Mouse (Mus musculus) midbrain, embryonic 10.5 days (tissue): Measurements from ENCODE around the gene Ttyh3. TPM values are rescaled to one million over a fixed set of nuclear protein-coding genes. Genes with fewer than 3 reads are reported as not detected.

ENCODE experiments used
- DNase-seq: peaks from one replicate; pipeline ENCODE4 v3.0.0-alpha.2; 2017; ENCODE audit warnings: low spot score
- H3K27ac ChIP-seq: fragments of 300-500 bp; sonication (generic); replicated peaks from 2 replicates; pipeline ENCODE4 v1.5.1; 2016; ENCODE audit warnings: mild to moderate bottlenecking
- H3K27me3 ChIP-seq: fragments of 300-500 bp; sonication (generic); 2 replicates; pipeline ENCODE4 v1.6.1; 2016; ENCODE audit warnings: low read depth, mild to moderate bottlenecking; ENCODE audit not compliant: poor library complexity, severe bottlenecking
- H3K36me3 ChIP-seq: fragments of 300-500 bp; sonication (generic); 2 replicates; pipeline ENCODE4 v1.6.1; 2016; ENCODE audit warnings: mild to moderate bottlenecking, moderate library complexity
- H3K4me1 ChIP-seq: fragments of 300-500 bp; sonication (generic); 2 replicates; pipeline ENCODE4 v1.6.1; 2016
- H3K4me3 ChIP-seq: fragments of 300-500 bp; sonication (generic); 2 replicates; pipeline ENCODE4 v1.5.1; 2016; ENCODE audit warnings: mild to moderate bottlenecking, moderate library complexity
- H3K9me3 ChIP-seq: fragments of 300-500 bp; sonication (generic); replicated peaks from 2 replicates; pipeline ENCODE4 v1.6.1; 2016; ENCODE audit warnings: mild to moderate bottlenecking
- WGBS: fragments of 180-500 bp; shearing (Covaris S2); methylation state at CpG from one replicate; pipeline ENCODE4 v1.1.7; 2016; 5-methylcytosine and 5-hydroxymethylcytosine counted together
- polyA plus RNA-seq: library from polyadenylated mRNA; unstranded; fragments of >200 nt; fragmentation: Nextera tagmentation; extraction: Ambion mirVana; gene quantifications from 2 replicates; pipeline ENCODE4 v1.2.1, GENCODE M21; 2016

Gene Ttyh3
- polyA plus RNA-seq, 1 experiment from 2014 or later = 28.6 TPM

DNA sequence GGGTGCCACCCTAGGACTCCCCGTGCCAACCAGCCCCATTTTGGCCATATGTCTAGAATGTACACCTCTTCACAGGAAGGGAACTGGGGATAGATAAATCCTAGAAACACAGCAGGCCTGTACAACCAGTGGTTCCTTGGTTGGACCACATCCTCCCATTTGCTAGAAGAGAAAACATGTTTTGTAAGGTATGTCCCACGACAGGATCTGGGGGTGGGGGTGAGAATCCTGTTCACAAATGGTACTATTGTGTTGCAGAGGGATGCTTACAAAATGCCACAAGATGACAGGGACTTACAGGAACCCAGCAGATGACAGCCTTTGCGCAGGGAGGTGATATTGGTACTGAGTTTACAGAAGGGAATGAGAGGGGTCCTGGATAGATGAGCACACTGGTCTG is 10.8 kb downstream of the Ttyh3 start:
- DNase-seq = no peak
- 93% methylated on average over 3 of the region's 3 CpGs for WGBS
- Histone ChIP-seq H3K36me3 (peaks cover 96% of the 10 kb centered on the region), H3K4me3 (no peak overlapping the region), H3K9me3 (no peaks in the 10 kb centered on the region), H3K27me3 (no peaks in the 10 kb centered on the region), H3K4me1 (peaks cover 31% of the 10 kb centered on the region), H3K27ac (no peak overlapping the region)

DNA sequence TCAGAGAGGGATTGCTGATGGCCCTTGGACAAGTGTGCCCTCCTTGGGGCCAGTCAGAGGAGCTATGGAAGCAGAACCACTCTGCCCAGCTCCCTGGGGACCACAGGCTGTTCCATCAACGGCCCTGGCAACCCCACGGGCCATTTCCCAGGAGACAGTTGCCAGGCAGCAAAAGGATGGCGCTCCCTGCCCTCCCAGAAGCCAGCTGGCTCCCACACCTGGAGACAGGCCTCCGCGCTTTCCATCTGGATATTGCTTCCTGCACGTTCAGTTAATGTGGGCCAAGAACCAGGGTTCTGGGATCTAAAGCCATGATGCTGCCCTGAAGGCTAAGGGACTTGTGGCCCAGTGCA is 11.8 kb downstream of the Ttyh3 start:
- 94% methylated on average over 6 of the region's 6 CpGs for WGBS
- no peaks in the 10 kb centered on the region for H3K9me3 ChIP-seq
- no peak overlapping the region for H3K4me3 ChIP-seq
- H3K27me3 ChIP-seq = no peaks in the 10 kb centered on the region
- peaks cover 21% of the 10 kb centered on the region for H3K4me1 ChIP-seq
- H3K36me3 ChIP-seq = peaks cover 99% of the 10 kb centered on the region
- no peak for DNase-seq
- peak overlapping the region; percentile 52; the same call in 1 of the 2 replicates for H3K27ac ChIP-seq

DNA sequence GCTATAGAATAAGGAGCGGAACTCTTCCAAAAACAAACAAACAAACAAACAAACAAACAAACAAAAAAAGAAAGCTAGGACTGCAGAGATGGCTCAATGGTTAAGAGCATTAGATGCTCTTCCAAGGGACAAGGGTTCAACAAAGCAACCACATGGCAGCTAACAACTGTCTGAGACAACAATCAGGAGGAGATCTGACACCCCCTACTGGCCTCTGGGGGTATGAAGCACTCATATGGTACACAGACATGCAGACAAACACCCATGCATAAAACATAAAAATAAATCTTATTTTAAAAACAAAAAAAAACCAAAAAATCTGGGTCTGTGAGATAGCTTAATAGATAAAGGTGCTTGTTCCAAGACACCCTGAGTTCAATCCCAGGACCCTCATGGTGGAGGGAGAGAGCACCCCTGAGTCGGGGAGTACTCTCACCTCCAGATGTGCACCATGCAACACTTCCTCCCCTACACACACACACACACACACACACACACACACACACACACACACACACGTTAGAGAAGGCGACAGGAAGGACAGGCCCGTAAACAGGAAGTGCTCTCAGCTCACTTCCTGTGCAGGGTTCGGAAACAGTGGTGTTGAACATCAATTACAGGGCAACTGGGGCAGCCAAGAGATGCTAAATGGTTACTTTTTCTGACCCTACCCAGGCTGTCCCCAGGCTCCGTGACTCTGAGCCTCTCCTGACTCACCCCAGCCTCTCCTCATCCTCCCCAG is 12.3 kb downstream of the Ttyh3 start:
- H3K27ac ChIP-seq = peak overlapping the region; percentile 52; the same call in 1 of the 2 replicates
- no peak overlapping the region for H3K4me3 ChIP-seq
- 89% methylated on average over 7 of the region's 7 CpGs for WGBS
- H3K4me1 ChIP-seq = peaks cover 16% of the 10 kb centered on the region
- no peaks in the 10 kb centered on the region for H3K9me3 ChIP-seq
- DNase-seq = no peak
- peaks cover 100% of the 10 kb centered on the region for H3K36me3 ChIP-seq
- H3K27me3 ChIP-seq = no peaks in the 10 kb centered on the region

DNA sequence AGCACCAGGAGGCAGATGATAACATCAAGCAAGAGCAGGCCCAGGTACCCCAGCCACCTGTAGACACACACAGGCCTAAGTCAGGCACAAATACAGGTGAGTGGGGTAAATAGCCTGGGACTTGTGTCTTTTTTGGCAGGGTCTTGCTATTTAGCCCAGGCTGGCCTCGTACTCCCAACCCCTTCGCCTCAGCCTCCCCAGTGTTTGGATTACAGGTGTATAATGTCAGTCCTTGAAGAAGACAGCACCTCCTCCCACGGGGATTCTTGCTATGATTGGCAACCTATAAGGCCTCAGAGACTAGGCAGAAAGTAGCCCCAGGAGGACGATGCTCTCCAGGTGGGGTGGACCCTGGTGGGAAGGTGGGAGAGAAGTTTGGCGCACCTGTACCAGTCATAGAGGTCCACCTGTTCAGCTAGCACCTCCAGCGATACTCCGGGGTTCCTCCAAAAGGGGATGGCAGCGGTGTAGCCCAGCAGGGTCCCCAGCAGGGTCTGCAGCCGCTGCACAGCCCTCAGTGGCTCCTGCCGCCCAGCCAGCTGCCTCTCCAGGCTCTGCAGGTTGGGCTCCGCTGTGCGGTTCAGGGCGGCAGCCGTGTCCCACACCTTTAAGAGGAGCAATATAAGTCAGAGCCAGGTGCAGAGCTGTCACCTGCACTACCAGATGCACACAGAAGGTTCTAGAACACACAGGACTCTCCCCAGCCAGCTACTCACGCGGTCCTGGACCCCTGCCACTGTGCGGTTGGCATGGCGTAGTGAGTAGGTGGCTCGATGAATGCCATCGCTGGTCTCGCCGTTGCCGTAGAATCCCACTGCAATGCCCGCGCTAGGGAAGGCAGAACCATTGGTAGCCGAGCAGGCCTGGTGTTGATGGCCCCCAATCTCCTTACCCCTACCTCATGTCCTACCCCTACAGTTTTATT is 13.8 kb downstream of the Ttyh3 start:
- no peak for DNase-seq
- H3K9me3 ChIP-seq = no peaks in the 10 kb centered on the region
- no peak overlapping the region for H3K4me3 ChIP-seq
- H3K27me3 ChIP-seq = no peaks in the 10 kb centered on the region
- 94% methylated on average over 26 of the region's 26 CpGs for WGBS
- peaks cover 100% of the 10 kb centered on the region for H3K36me3 ChIP-seq
- H3K27ac ChIP-seq = no peak overlapping the region
- H3K4me1 ChIP-seq = peaks cover 4% of the 10 kb centered on the region; the same call in 1 of the 2 replicates

DNA sequence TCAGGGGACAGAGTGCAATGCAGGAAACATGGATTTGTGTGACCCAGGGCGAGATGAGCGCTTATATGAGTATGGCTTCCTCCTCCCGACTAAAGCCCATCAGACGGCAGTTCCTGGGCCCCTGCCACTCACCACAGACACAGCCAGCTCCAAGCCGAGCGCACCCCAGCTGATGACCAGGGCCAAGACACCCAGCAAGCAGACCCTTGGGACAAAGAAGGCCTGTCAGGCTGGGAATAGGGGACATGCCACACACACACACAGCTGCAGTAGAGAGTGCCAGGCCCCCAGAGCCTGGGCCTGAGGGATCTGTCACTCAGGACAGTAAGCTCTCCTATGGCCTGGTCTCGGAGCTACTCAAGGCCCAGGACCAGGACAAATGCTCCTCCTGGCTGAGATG is 15.4 kb downstream of the Ttyh3 start:
- DNase-seq = no peak
- H3K27ac ChIP-seq = no peak overlapping the region
- H3K4me3 ChIP-seq = no peak overlapping the region
- peaks cover 100% of the 10 kb centered on the region for H3K36me3 ChIP-seq
- WGBS = 90% methylated on average over 7 of the region's 7 CpGs
- H3K9me3 ChIP-seq = peaks cover 9% of the 10 kb centered on the region; the same call in 1 of the 2 replicates
- H3K27me3 ChIP-seq = no peaks in the 10 kb centered on the region
- peaks cover 4% of the 10 kb centered on the region; the same call in 1 of the 2 replicates for H3K4me1 ChIP-seq

DNA sequence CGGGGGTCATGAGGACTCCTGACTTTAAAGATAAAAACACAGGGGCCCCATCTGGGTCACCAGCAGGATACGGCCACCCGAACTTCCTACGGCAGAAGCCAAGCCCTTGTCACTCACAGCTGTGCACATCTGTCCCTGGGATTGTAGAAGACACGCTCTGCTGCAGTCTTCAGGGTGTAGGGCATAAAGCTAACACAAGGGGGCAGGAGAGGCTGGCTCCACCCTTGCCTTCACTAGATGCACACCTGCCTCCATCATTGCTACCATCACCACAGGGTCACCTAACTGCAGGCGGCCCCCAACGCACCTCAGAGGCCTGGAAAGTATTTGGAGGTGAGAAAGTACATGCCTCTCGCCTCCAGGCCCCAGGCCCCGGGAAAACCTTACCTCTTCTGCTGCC is 19.8 kb downstream of the Ttyh3 start:
- Histone ChIP-seq H3K27me3 (no peaks in the 10 kb centered on the region), H3K9me3 (peaks cover 18% of the 10 kb centered on the region; the same call in 1 of the 2 replicates), H3K4me1 (no peaks in the 10 kb centered on the region), H3K36me3 (peaks cover 100% of the 10 kb centered on the region), H3K27ac (no peak overlapping the region), H3K4me3 (no peak overlapping the region)
- 94% methylated on average over 9 of the region's 9 CpGs for WGBS
- no peak for DNase-seq

DNA sequence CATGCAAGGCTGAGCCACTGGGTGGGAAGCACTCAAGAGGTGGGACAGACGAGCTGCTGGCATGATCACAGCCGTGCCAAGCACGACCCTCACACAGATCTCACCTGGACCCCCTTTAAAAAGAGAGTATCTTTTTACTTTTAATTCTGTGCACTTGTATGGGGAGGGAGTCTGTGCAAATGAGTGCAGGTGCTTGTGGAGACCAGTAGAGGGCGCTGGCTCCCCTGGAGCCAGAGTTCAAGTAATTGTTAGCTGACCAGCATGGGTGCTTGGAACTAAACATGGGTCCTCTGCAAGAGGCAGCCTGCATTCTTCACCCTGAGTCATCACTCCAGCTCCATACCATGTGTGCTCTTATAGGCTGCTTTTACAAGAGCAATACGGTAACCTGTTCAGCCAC is 21.3 kb downstream of the Ttyh3 start:
- 94% methylated on average over 5 of the region's 5 CpGs for WGBS
- H3K27me3 ChIP-seq = no peaks in the 10 kb centered on the region
- peaks cover 100% of the 10 kb centered on the region for H3K36me3 ChIP-seq
- 0 out of 2 replicates have a peak, but pooled peaks cover 3% of the 10 kb centered on the region for H3K4me1 ChIP-seq
- no peak overlapping the region for H3K4me3 ChIP-seq
- no peak overlapping the region for H3K27ac ChIP-seq
- H3K9me3 ChIP-seq = peaks cover 18% of the 10 kb centered on the region; the same call in 1 of the 2 replicates
- no peak for DNase-seq

DNA sequence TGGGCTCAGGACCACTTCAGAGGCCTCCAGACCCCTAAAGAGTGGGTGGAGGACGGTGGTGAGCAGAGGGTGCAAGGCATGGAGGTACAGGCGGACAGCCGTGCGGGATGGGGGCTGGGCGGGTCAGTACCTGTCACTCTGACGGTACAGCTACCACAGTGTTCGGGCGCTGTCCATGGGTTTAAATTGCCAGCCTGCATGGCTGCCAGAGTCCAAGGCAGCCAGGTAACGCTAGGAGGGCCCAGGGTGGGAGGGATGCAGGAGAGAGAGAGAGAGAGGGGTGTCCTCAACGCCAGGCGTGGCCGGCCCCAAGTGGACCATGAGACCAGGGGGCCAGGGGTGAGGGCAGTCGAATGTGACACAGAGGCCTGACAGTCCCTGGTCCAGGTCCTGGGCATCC is 23.9 kb downstream of the Ttyh3 start:
- Histone ChIP-seq H3K4me3 (no peak overlapping the region), H3K27me3 (no peaks in the 10 kb centered on the region), H3K27ac (no peak overlapping the region), H3K36me3 (peaks cover 90% of the 10 kb centered on the region), H3K4me1 (peaks cover 13% of the 10 kb centered on the region; the same call in 1 of the 2 replicates), H3K9me3 (peaks cover 18% of the 10 kb centered on the region; the same call in 1 of the 2 replicates)
- no peak for DNase-seq
- 95% methylated on average over 13 of the region's 13 CpGs for WGBS

DNA sequence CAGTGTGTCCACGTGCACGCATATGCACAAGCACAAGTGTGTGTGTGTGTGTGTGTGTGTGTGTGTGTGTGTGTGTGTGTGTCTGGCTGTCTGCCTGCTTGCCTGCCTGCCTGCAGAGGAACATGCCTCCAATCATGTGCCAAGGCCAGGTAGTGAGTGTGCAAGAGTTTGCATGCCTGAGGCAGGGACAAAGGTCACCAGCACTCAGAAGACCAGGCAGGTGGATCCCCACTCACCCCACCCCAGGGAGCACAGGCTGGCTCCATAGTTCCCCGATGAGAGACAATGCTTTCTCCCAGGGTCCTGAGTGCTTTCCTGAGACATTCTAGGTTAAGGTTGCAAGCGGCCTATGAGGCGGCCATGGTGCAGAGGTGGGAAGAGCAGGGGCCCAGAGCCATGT is 24.6 kb downstream of the Ttyh3 start:
- WGBS = 95% methylated on average over 5 of the region's 5 CpGs
- H3K27me3 ChIP-seq = no peaks in the 10 kb centered on the region

DNA sequence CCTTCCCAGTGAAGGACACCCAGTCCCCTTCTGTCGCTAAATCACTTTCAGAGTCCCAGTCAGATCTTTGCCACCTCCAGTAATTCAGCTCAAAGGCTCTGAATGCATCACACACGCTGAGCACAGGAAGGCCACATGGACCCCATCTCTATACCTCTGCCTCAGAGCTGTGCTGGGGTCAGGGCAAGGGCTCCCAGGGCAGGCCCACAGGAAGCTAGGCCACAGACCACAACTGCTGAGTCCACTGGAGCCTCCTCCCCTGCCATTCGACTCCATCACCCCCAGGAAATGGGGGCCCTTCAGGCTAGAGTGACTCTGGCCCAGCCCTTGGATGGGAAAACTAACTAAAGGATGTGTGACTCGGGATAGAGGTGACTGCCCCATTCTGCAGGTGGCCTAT is 25.0 kb downstream of the Ttyh3 start:
- no peak for DNase-seq
- H3K9me3 ChIP-seq = peaks cover 13% of the 10 kb centered on the region; the same call in 1 of the 2 replicates
- peaks cover 13% of the 10 kb centered on the region; the same call in 1 of the 2 replicates for H3K4me1 ChIP-seq
- H3K27ac ChIP-seq = no peak overlapping the region
- H3K36me3 ChIP-seq = peaks cover 78% of the 10 kb centered on the region
- no peak overlapping the region for H3K4me3 ChIP-seq
- 85% methylated on average over 4 of the region's 4 CpGs for WGBS
- no peaks in the 10 kb centered on the region for H3K27me3 ChIP-seq

More for the DNA sequence above, 24.6 kb downstream of the Ttyh3 start:
- Histone ChIP-seq H3K4me3 (no peak overlapping the region), H3K36me3 (peaks cover 82% of the 10 kb centered on the region), H3K4me1 (peaks cover 13% of the 10 kb centered on the region; the same call in 1 of the 2 replicates), H3K27ac (no peak overlapping the region), H3K9me3 (peaks cover 17% of the 10 kb centered on the region; the same call in 1 of the 2 replicates)
- no peak for DNase-seq

DNA sequence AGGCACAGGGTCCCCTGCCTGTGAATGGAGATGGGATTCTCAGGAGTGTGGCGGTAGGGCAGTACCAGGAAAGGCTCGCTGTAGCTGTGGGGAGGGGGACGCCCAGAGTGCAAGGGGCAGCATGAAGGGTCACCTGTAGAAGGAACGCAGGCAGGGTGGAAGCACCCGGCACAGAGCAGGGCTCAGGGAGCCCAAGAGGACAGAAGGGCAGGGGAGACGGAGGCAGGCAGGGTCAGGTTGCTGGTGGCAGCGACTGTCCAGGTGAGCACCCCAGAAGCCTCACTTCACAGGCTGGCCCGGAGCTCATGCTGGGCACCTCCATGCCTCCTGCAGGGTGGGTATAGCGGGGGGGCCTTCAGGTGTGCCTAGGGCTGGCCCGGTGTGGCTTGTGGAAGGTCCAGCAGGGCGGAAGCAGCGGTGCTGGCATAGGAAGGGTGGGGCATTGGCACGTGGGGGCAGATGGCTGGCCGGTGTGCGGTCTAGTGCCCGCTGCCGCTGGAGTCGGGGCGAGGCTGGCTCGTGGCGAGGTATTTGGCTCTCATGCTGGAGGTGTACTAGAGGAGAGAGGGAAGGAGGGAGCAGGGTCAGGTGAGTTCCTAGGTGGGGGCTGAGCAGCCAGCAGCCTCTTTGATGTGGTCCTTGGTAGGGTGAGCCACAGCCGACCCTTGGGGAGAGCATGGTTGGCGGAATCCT is 25.7 kb downstream of the Ttyh3 start:
- WGBS = 93% methylated on average over 23 of the region's 23 CpGs
- Histone ChIP-seq H3K4me3 (no peak overlapping the region), H3K27me3 (no peaks in the 10 kb centered on the region), H3K36me3 (peaks cover 74% of the 10 kb centered on the region), H3K4me1 (peaks cover 13% of the 10 kb centered on the region; the same call in 1 of the 2 replicates), H3K9me3 (peaks cover 6% of the 10 kb centered on the region; the same call in 1 of the 2 replicates), H3K27ac (peak overlapping the region; percentile 25; the same call in 1 of the 2 replicates)
- no peak for DNase-seq

DNA sequence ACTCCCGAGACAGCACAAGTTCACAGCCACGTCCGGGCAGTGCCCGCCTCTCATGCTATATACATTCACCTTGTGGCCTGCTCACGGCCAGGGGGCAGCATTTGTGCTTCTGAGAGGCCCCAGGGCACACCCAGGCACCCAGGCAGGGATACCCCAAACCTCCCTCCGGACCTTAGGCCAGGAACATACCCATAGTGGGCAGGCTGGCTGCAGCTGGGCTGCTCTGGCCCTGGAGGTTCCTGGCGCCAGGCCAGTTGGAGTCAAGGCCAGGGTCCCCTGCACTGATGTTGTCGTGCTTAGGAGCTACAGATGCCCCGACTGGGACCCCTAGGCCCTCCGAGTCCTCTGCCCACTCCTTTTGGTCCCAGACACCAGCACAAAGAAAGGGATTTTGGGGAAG is 27.3 kb downstream of the Ttyh3 start:
- Histone ChIP-seq H3K36me3 (peaks cover 74% of the 10 kb centered on the region), H3K27ac (peak overlapping the region; percentile 38; the same call in 1 of the 2 replicates), H3K4me1 (peaks cover 18% of the 10 kb centered on the region), H3K9me3 (no peaks in the 10 kb centered on the region), H3K27me3 (no peaks in the 10 kb centered on the region), H3K4me3 (no peak overlapping the region)
- 78% methylated on average over 10 of the region's 10 CpGs for WGBS
- DNase-seq = no peak
